Mouse (Mus musculus) regulatory T cell (primary cell): ENCODE data around the gene Vmn1r197.
"Not testable (repeated sequence)": the region's sequence is repeated elsewhere in the genome, so short reads cannot be mapped to it uniquely, and the experiment has no call there.

Experiments used
- in situ Hi-C: fragments of 300-600 bp; cut with MboI, MseI; formaldehyde crosslinking; loops from one replicate; pipeline ENCODE4 v1.15.1; 2025; ENCODE audit warnings: high pct_unique_total_duplicates

Gene Vmn1r197

DNA sequence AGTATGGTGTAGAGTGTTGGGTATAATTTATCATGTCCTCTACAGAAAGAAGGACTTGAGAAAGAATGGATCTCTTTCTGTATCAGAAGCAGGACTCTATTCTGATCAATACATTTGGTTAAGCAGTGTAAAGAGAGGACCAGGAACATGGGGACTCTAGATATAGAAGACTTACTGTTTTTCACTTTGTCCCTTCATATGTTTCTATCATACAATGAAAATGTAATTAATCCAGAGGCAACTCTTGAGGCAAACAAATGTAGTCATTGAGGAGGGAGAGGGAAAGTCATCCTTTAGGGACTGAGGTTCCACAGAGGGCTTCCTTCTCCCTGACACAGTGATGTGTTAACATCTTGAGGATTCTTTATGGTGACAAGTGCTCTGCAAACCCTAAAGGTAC, at the start of gene Vmn1r197:
Vmn1r197 (plus strand) TSS at position 301 of the 400 bp plus-strand sequence.
- in situ Hi-C loops, result no loop called here

- in situ Hi-C loops, result no loop called here
Measured at GRCm38 (mm10) chr13:22284578-22284977, 39.8 kb upstream of the Vmn1r197 start.

GRCm38 (mm10) chr13:22289620-22290019, 34.8 kb upstream of the Vmn1r197 start, which contains the start of gene Vmn1r196:
TSS of gene Vmn1r196 (plus strand) at chr13:22289920.
- in situ Hi-C loops, result no loop called here

- in situ Hi-C loops, result not testable (repeated sequence)
Measured at GRCm38 (mm10) chr13:22308075-22308474, 16.3 kb upstream of the Vmn1r197 start.

GRCm38 (mm10) chr13:22315361-22315760, 9.0 kb upstream of the Vmn1r197 start:
- in situ Hi-C loops, result no loop called here

- in situ Hi-C loops, result no loop called here
Measured at GRCm38 (mm10) chr13:22317366-22317765, 7.0 kb upstream of the Vmn1r197 start.

GRCm38 (mm10) chr13:22320091-22320490, 4.3 kb upstream of the Vmn1r197 start:
- in situ Hi-C loops, result no loop called here

DNA sequence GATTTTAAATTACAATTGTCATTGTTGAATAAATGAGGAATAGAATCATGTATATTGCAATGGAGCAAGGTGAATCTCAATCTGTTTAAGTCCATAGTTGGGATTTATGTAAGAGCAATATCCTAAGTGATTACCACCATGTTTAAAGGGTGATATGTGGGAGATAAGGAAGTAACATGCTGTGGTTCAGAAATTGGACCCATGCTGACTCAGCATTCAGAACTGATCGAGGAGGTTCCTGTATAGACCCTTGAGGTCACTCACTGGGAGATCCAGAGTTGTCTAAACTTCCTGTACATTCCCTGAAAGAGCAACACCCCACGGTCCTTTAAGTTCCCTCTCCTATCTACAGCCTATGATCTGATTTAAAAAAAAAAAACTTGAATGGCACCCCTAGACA, 8.9 kb downstream of the Vmn1r197 start:
- in situ Hi-C loops, result no loop called here

GRCm38 (mm10) chr13:22335565-22335964, 11.2 kb downstream of the Vmn1r197 start:
- in situ Hi-C loops, result no loop called here

DNA sequence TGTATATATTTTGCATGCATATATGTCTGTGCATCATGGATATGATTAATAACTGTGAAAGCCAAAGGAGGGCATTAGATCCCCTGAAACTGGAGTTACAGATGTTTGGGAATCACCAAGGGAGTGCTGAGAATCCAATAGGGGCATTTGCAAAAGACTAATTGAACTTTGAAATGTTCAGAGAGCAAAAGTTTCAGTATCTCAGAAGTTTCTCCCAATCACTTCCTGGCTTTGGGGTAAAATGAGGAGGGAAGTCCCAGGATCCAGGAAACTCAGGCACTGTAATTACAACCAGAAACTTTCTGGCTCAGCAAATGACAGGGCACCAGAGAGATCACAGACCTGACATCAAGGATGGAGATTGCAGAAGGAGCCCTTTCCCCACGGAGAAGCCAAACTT, 25.7 kb downstream of the Vmn1r197 start, which contains the start of gene Vmn1r198:
Vmn1r198 (plus strand) TSS at position 301 of the 400 bp plus-strand sequence.
- in situ Hi-C loops, result no loop called here

DNA sequence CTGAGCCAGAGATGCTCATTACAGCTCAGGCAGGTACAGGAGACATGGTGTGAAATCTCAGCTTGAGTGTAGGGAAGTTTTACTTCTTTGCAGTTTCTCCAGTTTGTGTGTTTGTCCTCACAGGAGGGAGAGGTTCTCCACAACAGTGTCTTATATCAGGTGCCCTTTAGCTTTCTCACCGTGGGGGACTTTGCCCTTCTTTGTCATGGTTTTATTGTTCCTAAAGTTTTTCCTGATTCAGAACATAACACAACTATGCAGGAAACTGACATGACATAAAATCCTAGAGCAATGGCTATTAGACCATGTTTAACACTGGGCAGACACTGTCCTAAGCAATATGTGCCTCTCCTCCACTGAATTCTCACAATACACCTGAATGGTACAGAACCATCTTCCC, 26.4 kb downstream of the Vmn1r197 start:
- in situ Hi-C loops, result no loop called here

GRCm38 (mm10) chr13:22379518-22379917, 55.1 kb downstream of the Vmn1r197 start, which contains the start of gene Vmn1r199:
TSS of gene Vmn1r199 (plus strand) at chr13:22379818.
- in situ Hi-C loops, result no loop called here

- in situ Hi-C loops, result not testable (repeated sequence)
Measured at GRCm38 (mm10) chr13:22381128-22381527, 56.7 kb downstream of the Vmn1r197 start.
